Mouse (Mus musculus) E14TG2a.4 (cell line): ENCODE data around the gene Cemip2.

Experiments used
- CTCF ChIP-seq: conservative IDR thresholded peaks from 2 replicates; pipeline ENCODE4 v1.5.1; 2014; ENCODE audit warnings: low read length
- POU5F1 ChIP-seq: IDR thresholded peaks from 2 replicates; pipeline ENCODE4 v1.6.1; 2014; ENCODE audit warnings: low read length, borderline replicate concordance

GRCm38 (mm10) chr19:21750154-21750553 is 28.0 kb upstream of the Cemip2 start:
- TF ChIP-seq CTCF (no peak), POU5F1 (no peak)
